Mouse (Mus musculus): ENCODE measurements around the gene Gm9780. TPM values are rescaled to one million over a fixed set of nuclear protein-coding genes. Genes with fewer than 3 reads are reported as not detected.

Gm9780 gene
- 54.3 and 77.6 TPM in 2 replicates for polyA plus RNA-seq (2021; fragmentation: Nextera tagmentation)
- long read RNA-seq, experiment 1, transcript Gm9780-202 (4 exons, 1,394 nt) = major isoform, 11 of 14 reads
- long read RNA-seq, experiment 1, partial matches to known transcripts = 2 of 14 reads
- long read RNA-seq, experiment 1, other reads (novel, unspliced or antisense) = 1 of 14 reads
- long read RNA-seq, experiment 2 = 0 reads

DNA sequence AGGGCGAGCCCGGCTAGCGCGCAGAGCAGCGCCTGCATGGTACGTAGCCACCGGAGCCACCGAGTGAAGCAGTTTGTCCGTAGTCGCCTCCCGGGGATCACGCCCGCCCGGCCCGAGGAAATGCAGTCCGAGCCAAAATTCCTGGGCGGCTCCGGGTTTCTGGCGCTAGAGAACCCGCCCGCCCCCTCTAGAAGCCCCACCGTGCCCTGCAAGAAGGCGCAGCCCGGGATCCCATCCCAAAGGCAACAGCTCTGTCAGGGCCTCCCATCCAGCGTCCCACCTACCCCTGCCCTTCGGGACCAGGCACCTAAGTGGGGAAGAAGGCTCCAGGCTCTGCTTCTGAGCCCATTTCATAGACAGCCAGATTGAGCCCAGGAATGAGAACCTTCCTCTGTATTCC is at the start of gene Gm9780:
Gm9780 (minus strand) TSS at position 101 of the 400 bp plus-strand sequence.

DNA sequence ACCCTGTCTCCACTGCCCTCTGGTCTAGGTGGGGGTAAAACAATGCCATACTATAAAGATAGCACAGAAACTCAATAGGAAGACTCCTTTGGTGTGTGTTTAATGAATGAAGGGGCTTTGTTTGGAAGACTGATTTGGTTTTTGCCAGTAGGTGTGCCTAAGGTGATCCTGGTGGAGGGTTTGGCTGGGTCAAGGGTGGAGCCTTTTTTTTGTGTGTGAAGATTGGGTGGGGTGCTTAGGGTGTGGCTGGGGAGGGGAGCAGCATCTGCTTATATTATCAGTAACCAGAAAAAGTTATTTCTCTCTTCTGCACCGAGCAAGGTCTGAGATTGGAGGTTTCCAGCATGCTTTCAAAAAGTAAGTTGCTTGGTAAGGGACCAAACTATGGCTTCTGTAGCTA is 39.5 kb upstream of the Gm9780 start, which contains the start of gene Cphx3:
Cphx3 (plus strand) TSS at position 301 of the 400 bp plus-strand sequence.

DNA sequence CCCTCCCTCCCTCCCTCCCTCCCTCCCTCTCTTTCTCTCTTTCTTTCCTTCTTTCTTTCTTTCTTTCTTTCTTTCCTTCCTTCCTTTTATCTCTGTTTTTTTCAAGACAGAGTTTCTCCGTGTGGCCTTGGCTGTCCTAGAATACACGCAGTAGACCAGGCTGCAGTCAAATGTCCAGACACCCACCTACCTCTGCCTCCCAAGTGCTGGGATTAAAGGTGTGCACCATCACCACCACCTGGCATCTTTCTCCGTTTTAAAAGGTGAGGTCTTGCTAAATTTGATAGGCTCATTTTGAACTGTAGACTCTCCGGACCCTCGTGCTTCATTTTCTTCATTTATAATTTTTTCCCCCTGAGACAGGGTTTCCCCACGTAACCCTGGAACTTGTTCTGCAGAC is 38.7 kb upstream of the Gm9780 start, which contains the start of gene Cphx2:
Cphx2 (plus strand) TSS at position 301 of the 400 bp plus-strand sequence.

GRCm38 (mm10) chr14:26067325-26067633 is 24.8 kb upstream of the Gm9780 start, which contains the start of gene Tmem254c:
Gene Tmem254c (minus strand): TSS chr14:26067355.

GRCm38 (mm10) chr14:25978371-25979241 is 63.9 kb downstream of the Gm9780 start, which contains the start of gene Duxbl1:
Gene Duxbl1 (plus strand): TSS chr14:25978577.

Other genes with a start within 250 kb of the Gm9780 start
- gene Anxa11, start 200.6 kb downstream of the Gm9780 start, polyA plus RNA-seq (2021; fragmentation: Nextera tagmentation) = 8.7 and 12.2 TPM in 2 replicates
- 0.97 and 1.6 TPM in 2 replicates for gene Plac9a, start 139.6 kb downstream of the Gm9780 start, polyA plus RNA-seq (2021; fragmentation: Nextera tagmentation)
- 9.6 and 11.1 TPM in 2 replicates for gene Tmem254a, start 115.0 kb downstream of the Gm9780 start, polyA plus RNA-seq (2021; fragmentation: Nextera tagmentation)
- not detected in 2 replicates for gene Cphx1, start 104.4 kb downstream of the Gm9780 start, polyA plus RNA-seq (2021; fragmentation: Nextera tagmentation)
- 0.18 and 0.41 TPM in 2 replicates for gene Duxbl1, start 64.1 kb downstream of the Gm9780 start, polyA plus RNA-seq (2021; fragmentation: Nextera tagmentation)
- gene Tmem254c, start 24.6 kb upstream of the Gm9780 start, polyA plus RNA-seq (2021; fragmentation: Nextera tagmentation) = 33.5 and 40.6 TPM in 2 replicates
- not detected in 2 replicates for gene Cphx2, start 38.8 kb upstream of the Gm9780 start, polyA plus RNA-seq (2021; fragmentation: Nextera tagmentation)
- gene Cphx3, start 39.6 kb upstream of the Gm9780 start, polyA plus RNA-seq (2021; fragmentation: Nextera tagmentation) = not detected in 2 replicates
- 0.11 TPM in 1 of 2 replicates, not detected in the other for gene Duxbl2, start 75.6 kb upstream of the Gm9780 start, polyA plus RNA-seq (2021; fragmentation: Nextera tagmentation)
- 70.5 and 88.6 TPM in 2 replicates for gene Plac9b, start 139.8 kb upstream of the Gm9780 start, polyA plus RNA-seq (2021; fragmentation: Nextera tagmentation)
- 43.8 and 51.3 TPM in 2 replicates for gene Tmem254b, start 164.3 kb upstream of the Gm9780 start, polyA plus RNA-seq (2021; fragmentation: Nextera tagmentation)
- 0.52 TPM in 1 of 2 replicates, not detected in the other for gene Duxbl3, start 215.3 kb upstream of the Gm9780 start, polyA plus RNA-seq (2021; fragmentation: Nextera tagmentation)